Mouse (Mus musculus) ES-E14 (cell line): ENCODE data around the gene Heatr4. TPM values are rescaled to one million over a fixed set of nuclear protein-coding genes. Genes with fewer than 3 reads are reported as not detected.

Source experiments
- DNase-seq: peaks from one replicate; pipeline ENCODE4 v3.0.0-alpha.2; 2013; ENCODE audit warnings: low read depth, low spot score
- H3K27ac ChIP-seq: 2 replicates; pipeline ENCODE4 v1.5.1; 2012; ENCODE audit warnings: low read depth, mild to moderate bottlenecking, low read length, moderate library complexity, mixed read lengths; ENCODE audit not compliant: poor library complexity, insufficient read depth, severe bottlenecking
- H3K36me3 ChIP-seq: 2 replicates; pipeline ENCODE4 v1.6.1; 2012; ENCODE audit warnings: mild to moderate bottlenecking, low read length, moderate library complexity, mixed read lengths; ENCODE audit not compliant: control insufficient read depth, poor library complexity, insufficient read depth, severe bottlenecking
- H3K4me1 ChIP-seq, 2 experiments: fragments of 150-350 bp in 1 of 2; sonication (generic) in 1 of 2; 2 replicates each; pipeline ENCODE4 v1.6.1; 2012; ENCODE audit warnings: low read length in 2 of 2, mild to moderate bottlenecking in 1 of 2, mixed read lengths in 1 of 2; ENCODE audit not compliant: control insufficient read depth in 2 of 2, insufficient read depth in 2 of 2, poor library complexity in 1 of 2
- H3K4me3 ChIP-seq, 2 experiments: fragments of 150-350 bp in 1 of 2; sonication (generic) in 1 of 2; 2 replicates each; pipeline ENCODE4 v1.5.1; 2012; ENCODE audit warnings: low read length in 2 of 2, low read depth in 1 of 2, mild to moderate bottlenecking in 1 of 2, mixed read lengths in 1 of 2; ENCODE audit not compliant: insufficient read depth in 1 of 2, poor library complexity in 1 of 2, severe bottlenecking in 1 of 2
- H3K9ac ChIP-seq: 2 replicates; pipeline ENCODE4 v1.6.1; 2012; ENCODE audit warnings: low read depth, mild to moderate bottlenecking, low read length, mixed read lengths; ENCODE audit not compliant: poor library complexity, insufficient read depth, severe bottlenecking
- H3K9me3 ChIP-seq: fragments of 150-350 bp; sonication (generic); 2 replicates; pipeline ENCODE4 v1.6.1; 2012; ENCODE audit warnings: low read depth, mild to moderate bottlenecking, low read length; ENCODE audit not compliant: control insufficient read depth, insufficient read depth
- CHD2 ChIP-seq: IDR thresholded peaks from 2 replicates; pipeline ENCODE4 v1.6.1; 2014; ENCODE audit warnings: mild to moderate bottlenecking, low read depth, low read length, inconsistent platforms
- HCFC1 ChIP-seq: IDR thresholded peaks from 2 replicates; pipeline ENCODE4 v1.6.1; 2012; ENCODE audit warnings: low read length, inconsistent platforms, borderline replicate concordance; ENCODE audit not compliant: insufficient read depth
- MAFK ChIP-seq: IDR thresholded peaks from 2 replicates; pipeline ENCODE4 v1.6.1; 2014; ENCODE audit warnings: mild to moderate bottlenecking, low read depth, low read length, inconsistent platforms; ENCODE audit not compliant: insufficient read depth
- ZC3H11A ChIP-seq: IDR thresholded peaks from 2 replicates; pipeline ENCODE4 v1.6.1; 2012; ENCODE audit warnings: low read depth, mild to moderate bottlenecking, inconsistent platforms, low read length, borderline replicate concordance
- ZNF384 ChIP-seq: IDR thresholded peaks from 2 replicates; pipeline ENCODE4 v1.6.1; 2012; ENCODE audit warnings: low read depth, low read length, inconsistent platforms
- in situ Hi-C, 2 experiments: fragments of 600-800 bp; cut with MboI; formaldehyde crosslinking; loops; one replicate each; pipeline ENCODE4 v1.15.1; 2025; ENCODE audit warnings: low sequenced_read_pairs in 2 of 2, inconsistent platforms in 1 of 2; ENCODE audit not compliant: unreplicated experiment in 2 of 2
- total RNA-seq: library from RNA; depleted of rRNA; stranded (reverse); fragments of 300-350 nt; gene quantifications from 2 replicates; pipeline ENCODE4 v1.2.3, GENCODE M21; 2012

Gene Heatr4
- total RNA-seq, 1 experiment: not detected

DNA sequence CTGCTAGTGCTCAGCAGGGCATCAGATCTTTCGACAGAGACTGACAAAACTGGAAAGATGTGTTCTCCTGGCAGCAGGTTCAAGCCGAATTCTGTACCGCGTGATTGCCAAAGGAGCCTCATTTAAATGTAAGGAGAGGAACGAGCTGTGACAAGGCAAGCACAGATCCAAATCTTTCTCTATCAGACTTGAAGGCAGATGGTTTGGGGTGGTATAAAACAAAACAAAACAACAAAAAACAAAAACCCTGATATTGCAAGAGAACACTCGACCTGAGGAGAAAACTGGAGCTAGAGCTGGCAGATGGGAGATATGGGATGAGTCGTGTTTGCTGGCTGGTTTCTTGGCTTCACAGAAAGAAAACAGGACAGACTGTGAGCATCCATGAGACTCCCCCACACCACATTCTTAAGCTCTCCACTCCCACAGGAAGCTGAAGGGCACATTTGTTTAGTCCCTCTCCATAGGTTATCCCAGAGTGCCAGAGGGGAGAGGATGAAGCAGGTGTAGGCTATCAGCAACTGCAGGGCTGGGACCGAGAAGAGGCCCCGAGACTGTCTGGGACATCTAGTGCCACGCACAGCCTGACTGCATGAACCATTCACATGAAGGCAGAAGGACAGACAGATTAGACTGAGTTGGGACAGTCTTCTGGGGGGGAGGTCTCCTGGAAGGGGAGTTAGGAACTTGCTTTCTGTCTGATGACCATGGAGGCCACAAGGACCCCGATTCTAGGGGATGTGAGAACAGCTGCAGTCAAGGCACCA lies 13.9 kb upstream of the Heatr4 start:
- Histone ChIP-seq H3K36me3 (no peaks in the 10 kb centered on the region), H3K4me1 (no peaks in the 10 kb centered on the region; a peak in 1 of 4 replicates), H3K27ac (no peak overlapping the region), H3K9ac (no peak overlapping the region), H3K9me3 (peaks cover 2% of the 10 kb centered on the region; the same call in 1 of the 2 replicates), H3K4me3 (no peak overlapping the region)
- TF ChIP-seq CHD2 (no peak), ZNF384 (no peak), ZC3H11A (no peak), MAFK (no peak), HCFC1 (no peak)
- DNase-seq: no peak
- in situ Hi-C loops: no loop called here

DNA sequence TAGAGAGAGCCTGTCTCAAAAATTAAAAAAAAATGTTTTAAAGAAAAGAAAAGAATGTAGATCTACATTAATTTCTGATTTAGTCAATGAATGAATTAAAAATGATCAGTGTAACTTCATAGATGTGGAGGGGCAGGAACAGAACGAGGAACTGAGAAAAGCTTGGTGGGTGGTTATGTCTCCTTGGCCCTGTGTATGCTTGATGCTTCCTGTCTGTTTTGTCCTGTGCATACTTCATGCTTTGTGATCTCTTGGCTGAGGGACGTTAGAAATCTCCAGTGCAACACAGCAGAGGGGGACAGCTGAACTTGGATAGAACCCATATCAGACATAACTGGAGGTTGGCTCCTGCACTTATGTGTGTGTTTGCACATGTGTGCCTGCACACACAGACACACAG lies 12.6 kb upstream of the Heatr4 start:
- Histone ChIP-seq H3K9me3 (no peaks in the 10 kb centered on the region), H3K4me1 (no peaks in the 10 kb centered on the region; a peak in 1 of 4 replicates), H3K36me3 (no peaks in the 10 kb centered on the region), H3K9ac (no peak overlapping the region), H3K4me3 (no peak overlapping the region), H3K27ac (no peak overlapping the region)
- DNase-seq: no peak
- no peak for TF ChIP-seq ZNF384
- no peak for TF ChIP-seq ZC3H11A
- TF ChIP-seq CHD2: no peak
- no peak for TF ChIP-seq HCFC1
- TF ChIP-seq MAFK: no peak
- in situ Hi-C loops: no loop called here

DNA sequence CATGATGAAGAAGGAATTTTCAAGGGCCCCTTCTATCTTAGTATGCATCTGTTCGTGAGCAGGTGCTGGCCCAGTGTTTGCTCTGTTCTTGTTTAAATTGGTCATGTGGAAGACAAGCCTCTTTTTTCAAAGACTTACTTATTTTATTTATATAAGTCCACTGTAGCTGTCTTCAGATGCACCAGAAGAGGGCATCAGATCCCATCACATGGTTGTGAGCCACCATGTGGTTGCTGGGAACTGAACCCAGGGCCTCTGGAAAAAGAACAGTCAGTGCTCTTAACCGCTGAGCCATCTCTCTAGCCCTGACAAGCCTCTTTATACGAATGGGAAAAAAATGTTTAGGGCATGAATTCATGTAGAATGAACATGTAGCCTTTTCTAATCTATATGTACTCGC lies 4.7 kb upstream of the Heatr4 start:
- DNase-seq: no peak
- Histone ChIP-seq H3K27ac (no peak overlapping the region), H3K9ac (no peak overlapping the region), H3K36me3 (no peaks in the 10 kb centered on the region), H3K9me3 (no peaks in the 10 kb centered on the region), H3K4me1 (peaks cover 1 to 5% of the 10 kb centered on the region in 2 experiments; a peak in 1 of 4 replicates), H3K4me3 (no peak overlapping the region)
- in situ Hi-C loops: loop anchor here (5.0 kb wide), 2 partner anchors 1718 to 1728 kb away; no protein-coding TSS in a partner anchor
- TF ChIP-seq ZC3H11A (no peak), HCFC1 (no peak), CHD2 (no peak), MAFK (no peak), ZNF384 (no peak)

GRCm38 (mm10) chr12:83988483-83988882 lies 3.8 kb upstream of the Heatr4 start:
- H3K9me3 ChIP-seq: no peaks in the 10 kb centered on the region
- peaks cover 1 to 5% of the 10 kb centered on the region in 2 experiments; a peak in 1 of 4 replicates for H3K4me1 ChIP-seq
- H3K4me3 ChIP-seq: peak overlapping the region; percentile 71
- in situ Hi-C loops: loop anchor here (5.0 kb wide), 2 partner anchors 1719 to 1729 kb away; no protein-coding TSS in a partner anchor
- H3K9ac ChIP-seq: peak overlapping the region; percentile 79; the same call in 1 of the 2 replicates
- no peak for DNase-seq
- no peaks in the 10 kb centered on the region for H3K36me3 ChIP-seq
- TF ChIP-seq ZC3H11A (no peak), CHD2 (no peak), HCFC1 (no peak), MAFK (no peak), ZNF384 (no peak)
- no peak overlapping the region for H3K27ac ChIP-seq
